Mouse (Mus musculus): ENCODE data around the gene Il21. TPM values are rescaled to one million over a fixed set of nuclear protein-coding genes. Genes with fewer than 3 reads are reported as not detected.

Il21 gene
- total and polyA plus RNA-seq, 3 experiments: 0.22 TPM; not detected in 2

DNA sequence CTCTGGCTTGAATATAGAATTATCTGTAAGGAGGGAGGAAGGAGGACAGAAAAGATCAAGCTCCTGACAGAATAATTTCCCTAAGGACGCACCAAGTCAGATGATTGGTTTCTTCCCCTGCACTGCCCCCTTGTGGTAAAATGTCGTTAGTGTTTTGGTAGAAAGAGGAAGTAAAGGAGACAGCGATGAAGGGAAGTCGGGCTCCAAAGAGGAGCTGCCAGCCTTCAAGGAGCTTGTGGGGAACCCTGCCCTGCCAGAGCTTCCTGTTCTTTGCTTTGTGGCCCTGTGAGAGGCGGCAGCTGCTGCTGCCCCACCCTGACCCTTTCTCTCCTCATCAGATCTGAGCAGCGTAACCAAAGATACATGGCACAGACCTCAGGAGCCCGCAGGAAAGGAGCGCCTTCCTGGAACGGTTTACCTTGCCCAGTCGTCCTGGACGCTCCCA is 28.4 kb downstream of the Il21 start:
- ATAC-seq (ENCODE audit: extremely low read depth, insufficient number of reproducible peaks, low FRiP score, poor library complexity, severe bottlenecking): peak; percentile 75
- peak; percentile 78 for DNase-seq (ENCODE audit: low spot score)
- TF ChIP-seq POLR2AphosphoS5 (IDR thresholded peaks at IDR 0.05; ENCODE audit: insufficient replicate concordance, low read depth, low read length) (no peak), CTCF (IDR thresholded peaks at IDR 0.05; ENCODE audit: low read depth, low read length) (peak; percentile 81)
- Histone ChIP-seq H3K4me1 (ENCODE audit: insufficient read depth, low read depth, low read length) (peaks cover 21% of the 10 kb centered on the region), H3K4me3 (ENCODE audit: low read depth, low read length) (peak overlapping the region; percentile 66; the same call in 1 of the 2 replicates), H3K9me3 (replicated peaks) (no peaks in the 10 kb centered on the region), H3K27me3 (ENCODE audit: insufficient read depth, low read length) (peaks cover 24% of the 10 kb centered on the region), H3K36me3 (replicated peaks) (no peaks in the 10 kb centered on the region)

DNA sequence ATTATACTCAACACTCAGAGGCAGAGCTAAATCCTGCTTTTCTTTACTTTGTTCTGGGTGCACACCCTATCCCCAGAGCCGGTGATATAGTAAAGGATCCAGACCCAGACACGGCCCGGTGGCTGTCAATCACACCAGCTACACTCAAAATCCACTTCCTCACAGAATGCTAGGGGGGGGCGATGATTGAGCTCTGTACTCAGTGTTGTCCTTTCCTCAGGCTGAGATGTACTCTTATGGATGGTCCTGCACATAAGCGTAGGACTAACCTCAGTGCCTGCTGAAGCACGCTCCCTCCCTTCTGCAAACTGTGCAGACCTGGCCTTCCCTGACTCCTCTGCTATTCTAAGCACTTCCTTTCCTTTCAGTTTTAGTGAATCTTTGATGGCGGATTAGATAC is 29.6 kb downstream of the Il21 start:
- H3K4me1 ChIP-seq (ENCODE audit: insufficient read depth, low read depth, low read length): peaks cover 21% of the 10 kb centered on the region
- no peak for DNase-seq (ENCODE audit: low spot score)
- no peak for TF ChIP-seq GATA1 (IDR thresholded peaks at IDR 0.05; ENCODE audit: borderline replicate concordance, low read length)
- no peak for TF ChIP-seq GATA2 (IDR thresholded peaks at IDR 0.05; ENCODE audit: borderline replicate concordance, low read depth, low read length)
- TF ChIP-seq CTCF (IDR thresholded peaks at IDR 0.05; ENCODE audit: low read depth, low read length): no peak
- no peak for TF ChIP-seq POLR2AphosphoS5 (IDR thresholded peaks at IDR 0.05; ENCODE audit: insufficient replicate concordance, low read depth, low read length)
- no peak for TF ChIP-seq TAL1 (conservative IDR thresholded peaks at IDR 0.05; ENCODE audit: low read depth, low read length)

DNA sequence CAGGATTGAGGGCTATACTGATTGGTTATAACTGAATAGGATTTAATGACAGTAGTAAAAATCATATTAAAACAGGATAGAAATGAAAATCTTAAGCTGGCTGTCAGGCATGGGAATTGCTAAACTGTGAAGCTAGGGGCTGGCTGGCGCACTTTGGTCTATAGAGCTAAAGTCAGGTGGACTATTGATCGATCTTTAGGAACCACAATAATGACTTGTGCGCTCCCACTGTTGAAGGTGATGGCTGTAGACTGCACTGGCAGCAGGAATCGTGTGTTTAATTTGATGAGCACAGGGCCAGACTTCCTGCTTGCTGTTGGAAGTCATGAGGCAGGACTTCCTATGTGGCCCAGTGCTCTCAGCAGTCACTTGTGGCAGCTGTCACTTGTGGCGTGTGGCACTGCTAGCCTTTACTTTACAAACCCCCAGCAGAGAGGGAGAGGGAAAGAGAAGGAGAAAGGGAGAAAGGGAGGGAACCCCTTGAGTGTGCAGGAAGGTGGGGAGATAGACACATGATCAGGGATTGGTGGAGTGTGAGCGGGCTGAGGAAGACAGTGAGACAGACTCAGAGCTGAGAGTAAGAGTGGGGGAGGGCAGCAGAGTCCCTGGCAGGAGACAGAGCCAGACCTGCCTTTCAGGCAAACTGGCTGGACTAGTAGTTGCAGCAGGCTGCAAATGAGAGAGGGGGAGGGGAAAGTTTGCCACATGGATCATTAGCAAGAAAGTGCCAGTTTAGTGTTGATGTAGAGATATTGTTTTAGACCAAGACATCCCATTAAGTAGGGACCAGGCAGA is 31.1 kb downstream of the Il21 start:
- no peak for TF ChIP-seq GATA1 (IDR thresholded peaks at IDR 0.05; ENCODE audit: borderline replicate concordance, low read length)
- no peak for TF ChIP-seq TAL1 (conservative IDR thresholded peaks at IDR 0.05; ENCODE audit: low read depth, low read length)
- TF ChIP-seq GATA2 (IDR thresholded peaks at IDR 0.05; ENCODE audit: borderline replicate concordance, low read depth, low read length): no peak
- TF ChIP-seq POLR2AphosphoS5 (IDR thresholded peaks at IDR 0.05; ENCODE audit: insufficient replicate concordance, low read depth, low read length): no peak
- TF ChIP-seq CTCF (IDR thresholded peaks at IDR 0.05; ENCODE audit: low read depth, low read length): no peak
- Histone ChIP-seq H3K36me3 (replicated peaks) (no peaks in the 10 kb centered on the region), H3K9me3 (replicated peaks) (no peaks in the 10 kb centered on the region), H3K4me1 (ENCODE audit: insufficient read depth, low read depth, low read length) (peaks cover 21% of the 10 kb centered on the region), H3K4me3 (ENCODE audit: low read depth, low read length) (no peak overlapping the region; the same call in 1 of the 2 replicates), H3K27me3 (ENCODE audit: insufficient read depth, low read length) (peaks cover 8% of the 10 kb centered on the region)
- ATAC-seq (ENCODE audit: extremely low read depth, insufficient number of reproducible peaks, low FRiP score, poor library complexity, severe bottlenecking) (peak; percentile 71), DNase-seq (ENCODE audit: low spot score) (no peak)

More for the DNA sequence above, 29.6 kb downstream of the Il21 start:
- Histone ChIP-seq H3K4me3 (ENCODE audit: low read depth, low read length) (no peak overlapping the region), H3K36me3 (replicated peaks) (no peaks in the 10 kb centered on the region), H3K9me3 (replicated peaks) (no peaks in the 10 kb centered on the region), H3K27me3 (ENCODE audit: insufficient read depth, low read length) (peaks cover 16% of the 10 kb centered on the region)
- ATAC-seq (ENCODE audit: extremely low read depth, insufficient number of reproducible peaks, low FRiP score, poor library complexity, severe bottlenecking): no peak

DNA sequence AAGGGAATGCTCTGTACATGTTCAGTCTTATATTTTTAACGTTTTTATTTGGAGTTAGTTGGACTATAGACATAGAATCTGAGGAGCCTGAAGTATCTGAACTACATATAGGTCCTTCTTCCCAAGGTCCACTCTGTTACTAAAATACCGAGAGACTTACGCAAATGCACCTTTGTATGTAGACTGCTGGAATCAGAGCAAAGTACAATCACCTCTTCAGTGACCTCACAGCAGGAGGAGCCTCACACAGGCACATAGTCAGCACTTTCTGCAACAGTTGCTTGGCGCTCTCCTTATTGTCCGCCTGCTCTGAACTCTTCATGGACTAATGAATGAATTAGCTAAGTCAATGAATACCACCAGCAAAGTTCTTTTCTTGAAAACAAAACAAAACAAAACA is 34.1 kb downstream of the Il21 start:
- Histone ChIP-seq H3K27me3 (ENCODE audit: insufficient read depth, low read length) (peaks cover 5% of the 10 kb centered on the region), H3K4me1 (ENCODE audit: insufficient read depth, low read depth, low read length) (peaks cover 7% of the 10 kb centered on the region), H3K36me3 (replicated peaks) (no peaks in the 10 kb centered on the region), H3K9me3 (replicated peaks) (no peaks in the 10 kb centered on the region), H3K4me3 (ENCODE audit: low read depth, low read length) (no peak overlapping the region)
- no peak for DNase-seq (ENCODE audit: low spot score)
- TF ChIP-seq GATA2 (IDR thresholded peaks at IDR 0.05; ENCODE audit: borderline replicate concordance, low read depth, low read length): no peak
- TF ChIP-seq CTCF (IDR thresholded peaks at IDR 0.05; ENCODE audit: low read depth, low read length): no peak
- no peak for TF ChIP-seq POLR2AphosphoS5 (IDR thresholded peaks at IDR 0.05; ENCODE audit: insufficient replicate concordance, low read depth, low read length)
- no peak for TF ChIP-seq TAL1 (conservative IDR thresholded peaks at IDR 0.05; ENCODE audit: low read depth, low read length)
- no peak for TF ChIP-seq GATA1 (IDR thresholded peaks at IDR 0.05; ENCODE audit: borderline replicate concordance, low read length)
- ATAC-seq (ENCODE audit: extremely low read depth, insufficient number of reproducible peaks, low FRiP score, poor library complexity, severe bottlenecking): no peak

DNA sequence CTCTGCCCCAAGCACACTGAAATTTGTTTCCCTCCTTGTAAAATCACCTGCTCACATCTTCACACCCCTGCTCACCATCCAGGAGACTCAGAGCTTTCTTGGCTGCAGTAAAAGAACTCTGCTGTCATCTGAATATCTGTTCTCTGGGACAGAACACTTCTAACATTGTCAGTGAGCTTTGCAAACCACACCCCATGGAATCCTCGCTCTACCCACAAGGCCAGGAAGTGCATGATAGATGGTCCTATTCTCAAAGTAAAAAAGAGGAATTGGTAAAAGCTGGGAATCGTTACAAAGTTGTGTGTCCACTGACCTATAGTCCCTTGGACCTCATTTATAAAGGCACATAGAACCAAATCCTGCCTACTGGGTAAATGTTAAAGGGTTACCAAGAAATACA is 40.5 kb downstream of the Il21 start:
- ATAC-seq (ENCODE audit: extremely low read depth, insufficient number of reproducible peaks, low FRiP score, poor library complexity, severe bottlenecking): no peak
- Histone ChIP-seq H3K9me3 (replicated peaks) (no peaks in the 10 kb centered on the region), H3K27me3 (ENCODE audit: insufficient read depth, low read length) (peaks cover 8% of the 10 kb centered on the region), H3K4me3 (ENCODE audit: low read depth, low read length) (no peak overlapping the region), H3K36me3 (replicated peaks) (no peaks in the 10 kb centered on the region), H3K4me1 (ENCODE audit: insufficient read depth, low read depth, low read length) (no peaks in the 10 kb centered on the region)
- TF ChIP-seq CTCF (IDR thresholded peaks at IDR 0.05; ENCODE audit: low read depth, low read length) (no peak), GATA1 (IDR thresholded peaks at IDR 0.05; ENCODE audit: borderline replicate concordance, low read length) (no peak), TAL1 (conservative IDR thresholded peaks at IDR 0.05; ENCODE audit: low read depth, low read length) (no peak), POLR2AphosphoS5 (IDR thresholded peaks at IDR 0.05; ENCODE audit: insufficient replicate concordance, low read depth, low read length) (no peak), GATA2 (IDR thresholded peaks at IDR 0.05; ENCODE audit: borderline replicate concordance, low read depth, low read length) (no peak)
- no peak for DNase-seq (ENCODE audit: low spot score)

DNA sequence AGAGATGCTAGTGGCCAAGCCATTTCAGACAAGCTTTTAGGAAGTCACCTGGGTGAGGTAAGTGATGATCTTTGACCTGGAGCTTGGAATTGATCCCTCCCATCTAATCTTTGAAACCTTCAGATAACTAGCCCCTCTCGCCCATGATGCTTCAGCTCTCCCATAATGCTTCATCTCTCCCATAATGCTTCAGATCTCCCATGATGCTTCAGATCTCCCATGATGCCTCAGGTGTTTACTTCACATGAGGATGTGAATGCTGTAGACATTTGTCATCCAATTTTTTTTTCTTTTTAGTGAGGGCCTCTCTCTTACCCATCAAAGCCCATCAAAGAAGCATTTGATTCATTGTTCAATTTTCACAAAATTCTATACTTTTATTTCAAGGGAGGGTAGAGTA is 46.9 kb downstream of the Il21 start:
- Histone ChIP-seq H3K4me1 (ENCODE audit: insufficient read depth, low read depth, low read length) (no peaks in the 10 kb centered on the region), H3K4me3 (ENCODE audit: low read depth, low read length) (no peak overlapping the region), H3K36me3 (replicated peaks) (no peaks in the 10 kb centered on the region), H3K9me3 (replicated peaks) (no peaks in the 10 kb centered on the region), H3K27me3 (ENCODE audit: insufficient read depth, low read length) (peaks cover 13% of the 10 kb centered on the region)
- ATAC-seq (ENCODE audit: extremely low read depth, insufficient number of reproducible peaks, low FRiP score, poor library complexity, severe bottlenecking) (no peak), DNase-seq (ENCODE audit: low spot score) (no peak)
- TF ChIP-seq POLR2AphosphoS5 (IDR thresholded peaks at IDR 0.05; ENCODE audit: insufficient replicate concordance, low read depth, low read length) (no peak), CTCF (IDR thresholded peaks at IDR 0.05; ENCODE audit: low read depth, low read length) (no peak)
